Comparison of ENCODE assay signal across 30 mouse cellular contexts in genomic region chr6:142799704-142800374, GRCm38 (mm10). TPM values are rescaled to one million over a fixed set of nuclear protein-coding genes. Genes with fewer than 3 reads are reported as not detected.
DNase-seq lines count a peak whose midpoint lies in the region; ATAC-seq and TF ChIP-seq lines count a peak whose summit lies in the region.
"Had no signal": no experiment of that assay in that cellular context is flagged by ENCODE, and none has a peak within 500 bp of the region (broad histone marks: within the 10 kb centered on the region; RNA-seq: fewer than 3 reads in every experiment).

No protein-coding gene starts in this region.

- ATAC-seq in heart, embryonic 12.5 days (ENCODE audit: insufficient number of reproducible peaks, low FRiP score), result no peak
- ATAC-seq in common myeloid progenitor, adult 5-6 weeks (replicated peaks; ENCODE audit: low read depth, poor library complexity, severe bottlenecking), result peak; percentile 58; the same call in 1 of the 2 replicates
- ATAC-seq in intestine, postnatal 0 days, result peak; percentile 57
- peak; percentile 38; the same call in 1 of the 2 replicates for ATAC-seq in megakaryocyte progenitor cell, adult 5-6 weeks (replicated peaks; ENCODE audit: poor library complexity)
- ATAC-seq in activated CD4-positive, CD25-positive, alpha-beta regulatory T cell, adult 4 months, result no peak
- ATAC-seq in forebrain, embryonic 13.5 days, result no peak
- ATAC-seq: forebrain, embryonic 16.5 days had no signal

- H3K4me3 ChIP-seq in heart, embryonic 12.5 days, result no peak overlapping the region
- H3K4me3 ChIP-seq in intestine, postnatal 0 days (ENCODE audit: low read depth, low read length), result no peak overlapping the region
- no peak overlapping the region for H3K4me3 ChIP-seq in forebrain, embryonic 13.5 days
- H3K4me3 ChIP-seq: embryonic facial prominence, embryonic 12.5 days; erythroblast, embryonic 14.5 days; heart, embryonic 15.5 days; hindbrain, embryonic 13.5 days; kidney, embryonic 15.5 days; myocyte; neural tube, embryonic 13.5 days had no signal

- H3K27ac ChIP-seq in heart, embryonic 12.5 days (ENCODE audit: poor library complexity, severe bottlenecking), result no peak overlapping the region
- H3K27ac ChIP-seq in intestine, postnatal 0 days (ENCODE audit: low read depth, low read length), result peak overlapping the region; percentile 87
- no peak overlapping the region for H3K27ac ChIP-seq in forebrain, embryonic 13.5 days
- H3K27ac ChIP-seq: embryonic facial prominence, embryonic 12.5 days; heart, embryonic 15.5 days; hindbrain, embryonic 13.5 days; kidney, embryonic 15.5 days; neural tube, embryonic 13.5 days had no signal

- H3K4me1 ChIP-seq in heart, embryonic 12.5 days (replicated peaks), result peaks cover 9% of the 10 kb centered on the region
- peaks cover 4% of the 10 kb centered on the region; the same call in 1 of the 2 replicates for H3K4me1 ChIP-seq in intestine, postnatal 0 days (replicated peaks; ENCODE audit: control insufficient read depth, insufficient read depth, low read length)
- 0 out of 2 replicates have a peak, but pooled peaks cover 4% of the 10 kb centered on the region for H3K4me1 ChIP-seq in forebrain, embryonic 13.5 days
- H3K4me1 ChIP-seq: heart, embryonic 15.5 days had no signal

- no peak overlapping the region for H3K9ac ChIP-seq in heart, embryonic 12.5 days
- H3K9ac ChIP-seq in intestine, postnatal 0 days (ENCODE audit: low read depth, low read length), result no peak overlapping the region
- no peak overlapping the region for H3K9ac ChIP-seq in forebrain, embryonic 13.5 days
- H3K9ac ChIP-seq: embryonic facial prominence, embryonic 12.5 days; heart, embryonic 15.5 days; hindbrain, embryonic 13.5 days; kidney, embryonic 15.5 days; neural tube, embryonic 13.5 days had no signal

- H3K9me3 ChIP-seq in heart, embryonic 12.5 days (replicated peaks), result no peaks in the 10 kb centered on the region
- H3K9me3 ChIP-seq in intestine, postnatal 0 days (ENCODE audit: control insufficient read depth), result no peaks in the 10 kb centered on the region
- no peaks in the 10 kb centered on the region for H3K9me3 ChIP-seq in forebrain, embryonic 13.5 days (replicated peaks)
- H3K9me3 ChIP-seq: embryonic facial prominence, embryonic 12.5 days; heart, embryonic 15.5 days; hindbrain, embryonic 13.5 days; kidney, embryonic 15.5 days; neural tube, embryonic 13.5 days had no signal

- 70% methylated on average over 7 of the region's 7 CpGs for WGBS in heart, embryonic 12.5 days
- 46% methylated on average over 7 of the region's 7 CpGs for WGBS in intestine, postnatal 0 days
- 81% methylated on average over 7 of the region's 7 CpGs for WGBS in forebrain, embryonic 13.5 days

- peak; percentile 35 for DNase-seq in heart, adult 11 months
- no peak for DNase-seq in retina, postnatal 1 day
- DNase-seq: adrenal gland, adult 8-10 months; cerebellum, adult 11-12 months; cerebellum, postnatal 14 days; gastrocnemius, postnatal 14 days; heart, postnatal 36 days; kidney, adult 11 months; kidney, postnatal 36 days; layer of hippocampus, postnatal 36 days; lung, adult 2 months; lung, postnatal 14 days; midbrain, embryonic 14.5 days; thymus, adult 18-20 months had no signal

- no peaks in the 10 kb centered on the region for H3K27me3 ChIP-seq in heart, embryonic 12.5 days (replicated peaks)
- no peaks in the 10 kb centered on the region for H3K27me3 ChIP-seq in intestine, postnatal 0 days (replicated peaks; ENCODE audit: control insufficient read depth, insufficient read depth, low read length)
- H3K27me3 ChIP-seq in forebrain, embryonic 13.5 days, result no peaks in the 10 kb centered on the region
- H3K27me3 ChIP-seq: embryonic facial prominence, embryonic 12.5 days; heart, embryonic 15.5 days; hindbrain, embryonic 13.5 days; neural tube, embryonic 13.5 days had no signal

- H3K4me2 ChIP-seq in heart, embryonic 12.5 days, result no peak overlapping the region
- no peak overlapping the region for H3K4me2 ChIP-seq in intestine, postnatal 0 days (replicated peaks; ENCODE audit: low read depth)
- no peak overlapping the region for H3K4me2 ChIP-seq in forebrain, embryonic 13.5 days
- H3K4me2 ChIP-seq: embryonic facial prominence, embryonic 12.5 days; heart, embryonic 15.5 days; hindbrain, embryonic 13.5 days; kidney, embryonic 15.5 days; neural tube, embryonic 13.5 days had no signal

- no peak for TF ChIP-seq CTCF in intestine, postnatal 0 days (IDR thresholded peaks at IDR 0.05; ENCODE audit: low read depth)

- H3K36me3 ChIP-seq in heart, embryonic 12.5 days, result no peaks in the 10 kb centered on the region
- no peaks in the 10 kb centered on the region for H3K36me3 ChIP-seq in intestine, postnatal 0 days (ENCODE audit: control insufficient read depth, insufficient read depth)
- H3K36me3 ChIP-seq in forebrain, embryonic 13.5 days (ENCODE audit: poor library complexity, severe bottlenecking), result no peaks in the 10 kb centered on the region
- H3K36me3 ChIP-seq: embryonic facial prominence, embryonic 12.5 days; heart, embryonic 15.5 days; hindbrain, embryonic 13.5 days; kidney, embryonic 15.5 days; neural tube, embryonic 13.5 days had no signal

RNA-seq across cellular contexts. Expression of gene Sult6b2, which starts 4.5 kb away (rescaled TPM):
- polyA plus RNA-seq in heart, embryonic 12.5 days (2016; fragmentation: Nextera tagmentation; extraction: Ambion mirVana), result 0.08 and 0.21 TPM in 2 replicates
- not detected in 2 replicates for total RNA-seq in common myeloid progenitor, adult 5-6 weeks (2017)
- 53.2 and 63.2 TPM in 2 replicates for polyA plus RNA-seq in intestine, postnatal 0 days (2015; fragmentation: Nextera tagmentation; extraction: Ambion mirVana)
- total RNA-seq in megakaryocyte progenitor cell, adult 5-6 weeks (2015), result not detected in 2 replicates
- not detected in 2 replicates for total RNA-seq in megakaryocyte progenitor cell, adult 5-6 weeks (2017)
- polyA plus RNA-seq in activated CD4-positive, CD25-positive, alpha-beta regulatory T cell, adult 4 months (2017; shearing (Covaris generic)), result not detected
- polyA plus RNA-seq in forebrain, embryonic 13.5 days (2015; fragmentation: Nextera tagmentation; extraction: Ambion mirVana), result not detected in 2 replicates
- total RNA-seq: adrenal gland, adult 8-10 months; gastrocnemius, postnatal 14 days; layer of hippocampus, postnatal 36 days; megakaryocyte-erythroid progenitor cell, adult 5-6 weeks had no signal
- polyA plus RNA-seq: embryonic facial prominence, embryonic 12.5 days; erythroblast, embryonic 14.5 days; heart, embryonic 15.5 days; kidney, embryonic 15.5 days; limb, embryonic 11.5 days; lung, adult 2 months; midbrain, embryonic 14.5 days; myocyte had no signal

RNA-seq across cellular contexts. Expression of gene Cmas, which starts 43.4 kb away (rescaled TPM):
- 126 and 127 TPM in 2 replicates for polyA plus RNA-seq in heart, embryonic 12.5 days (2016; fragmentation: Nextera tagmentation; extraction: Ambion mirVana)
- 82.6 and 83.3 TPM in 2 replicates for total RNA-seq in common myeloid progenitor, adult 5-6 weeks (2017)
- polyA plus RNA-seq in intestine, postnatal 0 days (2015; fragmentation: Nextera tagmentation; extraction: Ambion mirVana), result 130 and 131 TPM in 2 replicates
- 61.3 and 67.0 TPM in 2 replicates for total RNA-seq in megakaryocyte progenitor cell, adult 5-6 weeks (2015)
- 58.1 and 66.2 TPM in 2 replicates for total RNA-seq in megakaryocyte progenitor cell, adult 5-6 weeks (2017)
- 10 to 100 TPM; 12.4 to 14.3 TPM for polyA plus RNA-seq in activated CD4-positive, CD25-positive, alpha-beta regulatory T cell, adult 4 months (2017; shearing (Covaris generic))
- 129 and 133 TPM in 2 replicates for polyA plus RNA-seq in forebrain, embryonic 13.5 days (2015; fragmentation: Nextera tagmentation; extraction: Ambion mirVana)

Comparison
In these comparisons a context has a peak if more than half of its experiments do, and no peak if none do; other contexts are left out.
1. ATAC-seq: peak in common myeloid progenitor, adult 5-6 weeks (single experiment), intestine, postnatal 0 days (single experiment) and megakaryocyte progenitor cell, adult 5-6 weeks (single experiment); none in heart, embryonic 12.5 days (single experiment), activated CD4-positive, CD25-positive, alpha-beta regulatory T cell, adult 4 months (single experiment) and forebrain, embryonic 13.5 days (single experiment).
2. RNA of gene Sult6b2, which starts 4.5 kb away (polyA plus RNA-seq): 53.2 to 63.2 TPM in intestine, postnatal 0 days; not detected in activated CD4-positive, CD25-positive, alpha-beta regulatory T cell, adult 4 months, 0.08 to 0.21 TPM in heart, embryonic 12.5 days and not detected in forebrain, embryonic 13.5 days; every median in the first group is over 10 times any median in the second.